Mouse (Mus musculus) liver, adult 2 months (tissue): ENCODE data around the gene Zfp326.

ENCODE experiments used
- CTCF ChIP-seq: fragments of 200-500 bp; IDR thresholded peaks from 2 replicates; pipeline ENCODE4 v1.5.1; 2011; ENCODE audit warnings: low read depth, low read length, control low read depth
- POLR2A ChIP-seq: fragments of 200-500 bp; IDR thresholded peaks from 2 replicates; pipeline ENCODE4 v1.6.1; 2011; ENCODE audit warnings: low read length, control low read depth; ENCODE audit not compliant: insufficient read depth; ENCODE audit errors: extremely low read depth

DNA sequence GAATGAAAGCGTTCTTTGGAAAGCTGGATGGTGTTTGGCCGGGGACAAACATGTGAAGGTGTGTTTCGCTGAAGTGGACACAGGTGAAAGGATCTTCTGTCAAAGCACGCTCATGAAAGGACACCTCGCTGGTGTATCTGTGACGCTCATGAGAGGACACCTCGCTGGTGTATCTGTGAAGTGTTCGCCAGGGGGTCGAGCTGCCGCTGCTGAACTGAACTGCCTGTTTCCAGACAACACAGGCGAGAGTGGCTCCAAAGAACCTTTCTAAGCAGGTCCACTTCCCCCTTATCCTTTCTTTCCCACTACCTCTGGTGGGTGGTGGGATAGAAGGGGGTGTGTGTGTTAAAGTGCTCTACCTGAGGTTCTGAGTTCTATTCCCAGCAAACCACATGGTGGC lies 1.9 kb upstream of the Zfp326 start:
- TF ChIP-seq POLR2A: no peak
- no peak for TF ChIP-seq CTCF
